Mouse (Mus musculus) cerebellum, postnatal 36 days (tissue): ENCODE data around the gene Arhgdib.
"Not testable (repeated sequence)": the region's sequence is repeated elsewhere in the genome, so short reads cannot be mapped to it uniquely, and the experiment has no call there.

Experiments used
- DNase-seq, 2 experiments: peaks; one replicate each; pipeline ENCODE4 v3.0.0; 2021 to 2022; ENCODE audit warnings: mixed read lengths in 2 of 2

Gene Arhgdib

DNA sequence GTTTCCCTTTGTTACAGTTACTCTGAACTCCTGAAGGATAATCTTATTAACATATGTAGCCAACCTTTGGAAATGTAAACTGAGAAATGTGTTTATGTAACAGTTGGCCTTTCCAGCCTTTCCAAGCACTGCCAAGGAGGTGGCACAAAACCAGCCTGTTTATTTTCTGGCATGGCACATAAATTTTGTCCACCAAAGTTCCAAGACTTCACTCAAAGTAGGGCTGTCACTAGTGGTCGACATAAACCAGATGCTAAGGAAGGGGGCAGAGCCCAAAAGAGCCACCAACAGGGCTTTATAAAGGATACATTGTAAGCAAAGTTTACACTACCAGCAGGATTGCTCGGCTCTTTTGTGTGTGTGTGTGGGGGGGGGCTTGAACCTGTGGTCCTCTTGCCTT, 23.8 kb downstream of the Arhgdib start:
- no peak for DNase-seq

DNA sequence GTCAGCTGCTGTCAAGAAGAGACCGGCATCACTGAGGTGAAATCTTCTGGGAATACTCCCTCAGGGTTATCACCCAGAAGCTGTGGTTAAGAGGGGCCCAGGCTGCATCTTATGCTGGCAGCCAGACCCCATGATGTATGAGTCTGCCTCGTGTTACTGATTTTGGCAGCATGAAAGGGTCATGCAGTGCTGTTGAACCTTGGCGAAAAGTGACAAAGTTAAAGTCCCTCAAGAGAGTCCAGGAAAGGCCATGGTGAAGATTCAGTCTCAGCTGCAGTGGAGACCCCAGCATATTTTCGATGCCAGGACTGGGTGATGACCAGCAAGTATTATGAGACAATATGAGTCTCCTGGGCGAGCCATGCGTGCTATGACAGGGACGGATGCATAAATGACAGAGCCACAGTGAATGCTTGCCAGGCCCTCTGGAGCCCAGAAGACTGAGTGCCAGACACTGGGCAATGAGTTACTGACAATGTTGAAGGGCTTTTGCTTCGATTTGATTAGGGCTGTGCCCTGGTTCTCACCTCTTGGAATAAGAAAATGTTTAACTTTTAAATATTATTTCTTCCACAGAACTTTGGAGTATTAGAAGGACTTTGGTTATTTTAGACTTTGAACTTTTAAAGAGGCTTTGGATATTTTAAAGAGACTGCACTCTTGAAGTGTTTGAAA, 25.8 kb downstream of the Arhgdib start:
- DNase-seq: no peak

DNA sequence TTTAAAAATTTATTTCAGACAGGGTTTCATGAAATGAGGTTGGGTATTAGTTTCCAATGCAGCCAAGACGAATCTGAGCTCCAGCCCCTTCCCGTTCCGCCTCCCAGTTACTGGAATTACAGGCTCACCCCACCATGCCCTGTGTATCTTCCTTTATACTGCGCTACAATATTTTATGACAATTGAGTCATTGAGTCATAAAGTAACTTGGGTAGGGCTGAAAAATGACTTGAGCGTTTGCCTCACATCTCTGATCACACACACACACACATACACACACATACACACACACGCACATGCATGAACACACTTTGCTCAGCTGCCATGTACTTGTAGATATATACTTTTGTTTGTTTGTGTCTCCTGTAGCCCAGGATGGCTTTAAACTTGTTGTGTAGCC, 27.5 kb downstream of the Arhgdib start:
- no peak for DNase-seq

DNA sequence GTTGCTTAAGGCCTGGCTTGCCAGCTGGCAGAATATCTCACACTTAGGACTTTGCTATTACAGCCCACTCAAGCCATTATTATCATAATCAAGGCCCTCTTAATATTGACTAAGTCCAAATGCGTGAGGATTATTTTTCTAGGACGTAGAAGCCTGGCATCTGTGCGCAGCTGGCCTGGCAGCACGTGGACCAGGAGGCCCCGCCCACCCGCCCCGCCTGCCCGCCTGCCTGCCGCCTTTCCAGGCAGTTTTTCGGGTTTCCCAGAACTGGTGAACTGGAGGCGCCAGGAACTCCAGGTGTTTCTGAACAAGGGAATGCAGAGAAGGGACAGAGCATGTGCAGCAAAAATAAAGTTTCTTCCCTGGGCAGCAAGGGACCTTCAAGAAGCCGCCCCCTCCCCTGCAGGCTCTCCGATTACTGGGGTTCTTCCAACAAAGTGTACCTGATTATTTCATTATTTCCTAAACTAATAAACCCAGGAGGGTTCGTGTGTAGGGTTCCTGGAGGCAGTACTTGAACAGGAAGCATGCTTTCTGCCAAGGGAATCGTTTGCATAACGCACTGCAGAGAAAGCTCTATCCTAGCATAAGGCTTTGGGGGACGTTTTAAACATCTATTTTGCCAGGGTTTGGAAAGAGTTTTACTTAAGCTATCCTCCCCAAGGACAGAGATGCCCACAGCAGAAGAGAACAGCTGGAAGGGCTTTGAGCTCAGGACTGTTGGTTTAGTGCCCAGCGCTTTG, 28.1 kb downstream of the Arhgdib start:
- DNase-seq: no peak

DNA sequence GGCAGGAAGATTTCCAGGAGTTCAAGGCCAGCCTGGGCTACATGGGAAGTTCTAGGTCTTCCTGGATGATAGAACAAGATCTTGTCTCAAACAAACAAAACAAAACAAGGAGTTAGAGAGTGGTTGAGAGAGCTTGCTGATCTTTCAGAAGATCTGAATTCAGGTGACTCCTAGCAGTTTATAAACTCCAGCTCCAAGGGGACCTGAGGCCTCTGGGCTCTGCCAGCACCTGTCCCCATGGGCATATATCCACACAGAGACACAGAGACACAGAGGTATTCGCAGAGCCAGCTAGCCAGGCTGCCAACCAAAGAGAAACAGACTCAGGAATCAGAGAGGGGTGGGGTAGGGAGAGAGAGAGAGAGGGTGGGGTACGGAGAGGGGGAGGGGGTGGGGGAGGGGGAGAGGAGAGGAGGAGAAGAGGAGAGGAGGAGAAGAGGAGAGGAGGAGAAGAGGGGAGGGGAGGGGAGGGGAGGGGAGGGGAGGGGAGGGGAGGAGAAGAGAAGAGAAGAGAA, 28.9 kb downstream of the Arhgdib start:
- DNase-seq: no peak

DNA sequence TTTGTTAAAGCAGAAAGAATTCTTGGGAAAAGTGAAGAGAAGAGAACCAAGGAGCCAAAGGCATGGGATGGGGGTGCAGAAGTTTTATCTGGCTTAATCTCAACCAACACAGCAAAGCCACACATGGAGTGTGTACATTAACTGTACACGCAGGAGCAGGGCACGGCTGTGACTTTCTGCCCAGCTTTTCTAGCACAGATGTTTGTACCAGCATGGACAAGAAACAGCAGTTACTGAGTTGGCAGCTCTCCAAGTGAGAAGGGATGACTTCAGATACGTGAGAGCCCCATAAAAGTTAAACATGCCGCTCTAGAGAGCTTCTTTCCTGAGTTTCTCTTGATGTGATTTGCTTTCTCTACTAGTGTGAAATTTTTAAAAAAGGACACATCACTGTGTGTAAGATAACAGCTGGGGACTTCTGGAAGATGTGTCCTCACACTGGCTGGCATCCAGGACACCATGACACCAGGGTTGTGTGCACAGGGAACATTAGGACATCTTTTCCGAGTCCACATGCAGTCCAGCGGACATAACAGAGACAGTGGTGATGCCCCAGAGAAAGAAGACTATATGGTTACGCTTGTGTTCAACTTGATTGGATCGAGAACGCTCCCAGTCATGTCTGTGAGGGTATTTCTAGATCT, 31.3 kb downstream of the Arhgdib start:
- DNase-seq: no peak

DNA sequence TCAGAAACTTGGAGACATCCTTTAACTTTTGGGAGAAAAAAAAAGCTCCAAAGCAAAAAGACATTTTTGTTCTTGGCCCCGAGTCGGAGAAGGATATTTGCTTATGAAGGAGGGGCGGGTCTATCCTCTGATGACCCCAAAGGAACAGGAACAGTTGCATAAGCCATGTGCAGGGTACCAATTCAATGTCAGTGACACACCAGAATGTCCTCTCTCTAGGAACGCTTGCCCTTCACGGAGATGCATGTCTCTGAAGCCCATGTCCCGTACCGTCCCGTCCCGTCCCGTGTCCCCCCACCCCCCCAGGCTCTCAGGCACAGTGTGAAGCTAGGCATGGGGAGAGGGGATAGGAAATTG, 34.8 kb downstream of the Arhgdib start:
- no peak for DNase-seq

DNA sequence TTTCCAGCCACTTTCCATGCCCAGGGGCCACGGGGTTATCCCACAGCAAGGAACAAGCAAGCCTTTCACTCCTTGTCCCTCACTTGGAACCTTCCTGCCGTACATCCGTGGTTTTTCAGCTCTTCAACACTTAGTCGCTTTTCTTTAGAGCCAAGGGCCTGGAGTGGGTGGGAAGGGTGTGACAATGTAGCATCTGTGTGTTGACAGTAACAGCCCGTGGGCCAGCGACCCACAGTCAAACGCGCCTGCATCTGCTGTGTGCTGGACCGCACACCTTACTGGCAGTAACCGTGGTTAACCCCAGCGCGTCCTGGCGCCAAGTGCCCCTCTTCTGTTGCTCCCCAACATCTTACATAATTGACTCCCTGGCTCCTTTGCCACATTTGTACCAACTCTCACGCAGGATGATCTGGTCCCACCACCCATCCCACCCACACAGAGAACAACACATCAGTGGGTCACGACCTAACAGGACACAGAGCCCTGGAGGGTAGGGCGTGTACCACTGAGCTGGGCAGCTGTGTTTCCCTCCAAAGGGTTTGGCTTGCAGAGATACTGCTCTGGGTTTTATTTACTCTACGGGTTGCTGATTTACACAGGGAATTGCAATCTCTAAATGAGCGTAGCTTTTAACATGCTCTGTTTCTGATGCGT, 35.3 kb downstream of the Arhgdib start:
- no peak for DNase-seq

DNA sequence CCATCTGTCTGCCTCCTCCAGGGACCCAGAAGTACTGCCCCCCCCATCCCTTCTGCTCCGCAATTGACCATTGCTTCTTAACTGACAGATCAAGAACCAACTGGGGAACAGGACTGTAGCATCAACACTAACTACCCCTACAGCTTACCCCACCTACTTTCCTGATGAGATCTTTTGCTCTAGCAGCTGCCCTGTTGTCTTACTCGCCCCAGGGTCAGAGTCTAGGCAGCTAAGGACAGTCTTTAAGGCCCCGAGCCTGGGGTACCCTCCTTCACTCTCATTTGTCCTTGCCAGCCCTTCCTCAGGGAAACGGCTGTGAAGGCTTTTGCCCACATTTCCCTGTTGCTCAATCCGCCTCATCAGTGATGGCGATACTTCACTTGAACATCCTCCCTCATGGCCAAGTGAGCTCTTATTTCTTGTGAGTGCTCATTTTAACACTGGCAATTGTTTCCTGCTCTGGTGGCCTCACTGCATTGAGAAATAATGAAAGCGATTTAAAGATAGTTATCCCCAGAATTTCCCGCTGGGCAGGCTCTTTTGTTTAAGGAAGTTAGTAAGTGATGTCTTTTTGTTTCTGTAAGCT, 37.7 kb downstream of the Arhgdib start:
- DNase-seq: no peak

DNA sequence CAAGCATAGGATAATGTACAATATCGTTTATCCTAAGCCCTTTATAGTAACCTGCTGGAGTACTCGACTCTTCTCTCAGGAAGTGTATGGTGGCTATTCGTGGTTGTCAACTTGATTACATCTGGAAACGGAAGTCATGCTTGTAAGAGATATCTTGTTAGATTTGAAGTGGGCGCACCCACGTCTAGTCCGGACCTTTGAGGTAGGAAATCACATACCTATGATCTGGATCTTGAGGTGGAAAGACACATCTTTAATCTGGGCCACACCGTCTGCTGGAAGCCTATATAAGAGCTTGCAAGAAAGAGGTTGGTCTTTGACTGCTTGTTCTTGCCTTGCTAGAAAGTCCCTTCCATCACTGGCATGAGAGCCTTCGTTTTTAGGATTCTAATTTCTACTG, 39.2 kb downstream of the Arhgdib start:
- no peak for DNase-seq

DNA sequence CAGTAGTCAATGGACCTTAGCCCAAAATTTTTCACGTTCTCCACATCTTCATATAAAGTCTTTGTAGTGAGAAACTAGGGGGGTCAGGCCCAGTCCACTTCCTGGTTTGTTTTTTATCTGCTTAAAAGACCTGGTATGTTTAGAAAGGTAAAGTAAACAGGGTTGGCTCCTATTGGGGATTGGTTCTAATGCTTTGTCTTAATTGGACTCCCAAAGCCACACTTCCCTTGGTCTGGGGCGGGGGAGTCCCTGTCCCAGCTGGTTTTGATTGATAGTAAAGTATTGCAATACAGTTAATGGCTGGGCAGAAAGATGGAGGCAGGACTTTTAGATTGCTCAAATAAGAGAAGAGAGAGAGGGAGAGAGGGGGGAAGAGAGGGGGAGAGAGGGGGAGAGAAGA, 40.7 kb downstream of the Arhgdib start:
- DNase-seq: no peak

DNA sequence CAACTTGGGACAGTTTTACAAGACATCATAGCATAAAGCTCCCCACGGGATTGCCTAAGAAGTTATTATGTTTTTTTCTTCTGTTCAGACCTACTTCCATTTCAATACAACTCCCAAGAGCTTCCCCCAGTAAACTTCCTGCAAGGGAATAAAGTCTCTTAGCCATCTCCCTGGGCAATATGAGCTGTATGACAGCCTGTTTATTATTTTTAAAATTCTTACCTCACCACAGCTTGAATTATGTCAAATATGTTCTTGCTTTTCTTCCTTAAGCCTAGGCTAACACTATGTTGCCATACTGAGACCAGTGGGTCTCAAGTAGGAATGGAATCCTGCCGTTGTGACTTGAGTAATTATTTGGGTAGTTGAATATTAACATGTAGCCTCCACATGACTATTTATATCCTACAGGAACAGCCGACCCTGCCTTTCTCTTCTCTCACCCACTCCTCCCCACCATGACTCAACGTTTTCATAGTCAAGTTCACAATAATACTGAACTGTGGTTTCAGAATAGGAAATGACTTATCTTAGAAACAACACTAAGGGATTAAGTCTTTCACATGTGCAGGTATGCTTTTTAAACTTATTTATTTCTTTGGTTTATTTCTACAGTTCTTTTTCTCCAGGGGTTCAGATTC, 41.2 kb downstream of the Arhgdib start:
- no peak for DNase-seq

DNA sequence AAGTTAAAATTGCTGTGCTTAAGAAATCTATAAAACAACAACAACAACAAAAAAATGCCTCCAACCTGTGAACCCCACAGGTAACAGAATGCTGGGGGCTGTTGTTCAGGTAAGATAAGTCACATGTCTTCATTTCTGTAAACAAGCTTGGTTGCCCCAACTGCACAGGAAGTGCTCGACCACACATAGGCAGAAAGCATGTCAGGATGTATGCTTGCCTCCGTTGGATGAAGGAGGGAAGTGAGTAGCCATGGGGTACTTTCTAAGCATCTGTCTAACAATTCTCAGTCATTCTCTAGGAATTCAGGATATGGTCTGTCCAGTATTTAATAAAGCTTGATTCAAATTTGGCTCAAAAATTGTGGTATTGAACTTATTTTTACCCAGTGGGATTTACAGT, 42.7 kb downstream of the Arhgdib start:
- no peak for DNase-seq

DNA sequence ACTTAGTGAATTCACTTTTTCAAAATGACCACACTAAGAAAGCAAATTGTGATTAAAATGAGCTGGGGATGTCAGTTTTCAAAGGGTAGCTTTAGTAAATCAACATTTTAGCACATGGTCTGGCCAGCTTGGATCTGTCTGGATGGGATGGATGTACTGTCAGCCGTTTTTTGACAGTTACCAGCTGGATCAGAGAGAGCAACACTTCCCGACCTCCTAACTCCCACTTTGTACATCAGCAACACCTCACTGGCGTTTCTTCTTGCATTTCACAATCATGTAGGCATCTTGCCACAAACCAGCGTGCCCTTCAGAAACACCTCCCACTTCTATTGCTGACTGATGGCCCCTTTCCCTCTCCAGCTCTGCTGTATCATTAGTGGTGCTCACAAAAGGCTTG, 43.5 kb downstream of the Arhgdib start:
- DNase-seq: no peak

DNA sequence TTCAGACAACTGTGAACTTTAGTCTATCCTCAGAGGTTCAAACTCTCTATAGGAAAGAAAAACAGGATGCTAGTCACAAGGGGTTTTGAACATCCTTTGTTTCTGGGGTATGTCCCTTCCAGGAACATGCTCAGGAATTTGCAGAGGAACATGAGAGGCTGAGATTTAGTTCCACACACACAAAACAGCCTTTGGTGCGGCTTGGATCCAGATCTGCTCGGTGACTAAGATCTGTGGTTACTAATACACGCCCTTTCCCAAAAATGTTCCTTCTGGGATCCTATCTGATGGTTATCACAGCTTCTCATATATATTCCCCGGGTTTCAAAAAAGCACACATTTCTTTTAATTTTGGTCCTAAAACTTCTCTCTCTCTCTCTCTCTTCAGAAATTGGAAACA, 43.9 kb downstream of the Arhgdib start:
- no peak for DNase-seq

DNA sequence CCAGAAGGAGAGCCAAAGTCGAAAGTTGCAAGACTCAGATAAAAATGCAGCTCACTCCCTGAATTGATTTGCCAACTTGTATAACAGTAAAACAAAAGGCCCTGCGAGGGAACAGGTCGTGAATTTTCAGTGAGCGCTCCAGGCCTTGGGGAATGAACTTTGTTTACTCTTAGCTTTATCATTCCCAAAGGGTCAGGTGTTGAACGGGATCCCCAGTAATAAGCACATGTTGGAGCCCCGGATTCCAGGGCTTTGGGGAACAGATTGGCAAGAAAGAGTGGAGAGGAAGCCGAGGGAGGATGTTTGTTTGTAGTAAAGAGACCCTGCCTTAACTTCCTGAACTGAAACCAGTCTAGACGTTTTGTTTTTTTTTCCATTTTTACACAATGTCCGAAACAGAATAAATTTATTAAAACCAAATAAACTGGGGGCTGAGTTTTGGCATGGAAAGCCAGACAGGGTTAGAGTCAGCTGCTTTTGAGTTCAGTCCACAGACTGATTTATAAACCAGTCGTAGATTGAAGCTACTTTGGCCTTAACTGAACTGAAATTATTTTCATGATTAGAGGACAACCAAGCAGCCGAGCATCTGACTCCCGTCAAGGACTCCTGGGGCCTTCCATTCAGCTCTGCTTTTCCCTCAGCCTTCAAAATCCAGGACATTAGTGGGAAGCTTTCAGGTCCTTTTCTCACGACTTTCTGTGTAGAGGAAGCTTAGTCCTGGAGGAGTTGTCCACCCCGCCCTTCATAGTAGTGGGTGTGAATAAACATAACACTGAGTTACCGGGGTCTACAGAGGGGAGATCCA, 47.0 kb downstream of the Arhgdib start:
- no peak for DNase-seq

DNA sequence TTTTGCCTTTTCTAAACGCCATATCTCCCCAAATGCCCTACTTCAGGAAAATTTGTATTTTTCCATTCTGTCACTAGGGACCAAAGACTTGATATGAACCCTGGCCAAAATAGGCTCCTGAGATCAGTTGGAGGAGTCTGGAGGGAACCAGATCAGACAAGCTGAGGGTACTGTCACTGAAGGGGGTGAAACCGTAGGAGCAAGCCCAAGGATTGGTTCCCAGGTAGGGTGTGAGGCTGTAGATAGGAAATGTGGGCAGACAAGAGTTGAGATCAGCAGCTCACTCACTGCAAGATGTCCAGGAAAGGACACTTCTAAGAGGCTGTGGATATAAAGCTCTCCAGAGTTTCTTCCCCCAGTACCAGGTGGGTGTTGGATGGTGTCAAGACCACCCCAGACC, 49.7 kb downstream of the Arhgdib start:
- DNase-seq: no peak

DNA sequence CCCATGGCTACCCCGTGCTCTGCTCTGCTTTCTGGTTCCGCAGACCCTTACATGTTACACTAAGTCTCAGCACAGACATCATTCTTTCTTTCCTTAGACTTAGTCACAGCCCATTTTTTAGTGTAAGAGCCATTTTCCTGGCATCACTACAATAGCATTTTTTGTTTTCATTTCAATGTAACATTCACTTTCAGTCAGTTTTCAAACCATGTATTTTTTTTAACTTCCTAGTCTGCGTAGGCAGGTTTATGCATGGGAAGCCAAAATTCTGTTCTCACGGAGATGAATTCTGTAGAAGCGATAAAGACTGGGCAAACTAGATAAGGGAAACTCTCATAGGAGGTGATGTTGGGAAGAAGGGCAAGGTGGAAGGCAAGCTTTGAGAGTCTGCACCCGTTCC, 52.1 kb downstream of the Arhgdib start:
- DNase-seq: no peak

DNA sequence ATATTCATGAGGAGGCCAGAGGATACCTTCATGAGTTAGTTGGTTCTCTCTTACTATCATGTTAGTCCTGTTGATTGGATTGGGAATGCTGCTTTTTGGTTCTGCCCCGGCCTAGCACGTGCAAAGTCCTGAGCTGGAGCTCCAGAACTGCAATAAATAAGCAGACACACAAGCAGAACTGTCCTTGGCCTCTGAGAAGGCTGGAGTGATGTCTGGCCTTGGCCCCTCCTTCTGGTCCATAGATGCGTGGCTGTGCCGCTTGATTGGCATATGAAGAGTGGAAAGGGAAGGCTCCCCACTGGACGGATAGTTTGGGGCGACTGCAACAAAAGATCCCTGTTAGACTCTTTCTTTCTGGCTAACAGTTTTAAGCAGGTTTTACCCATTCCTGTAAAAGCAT, 52.6 kb downstream of the Arhgdib start:
- DNase-seq: no peak

DNA sequence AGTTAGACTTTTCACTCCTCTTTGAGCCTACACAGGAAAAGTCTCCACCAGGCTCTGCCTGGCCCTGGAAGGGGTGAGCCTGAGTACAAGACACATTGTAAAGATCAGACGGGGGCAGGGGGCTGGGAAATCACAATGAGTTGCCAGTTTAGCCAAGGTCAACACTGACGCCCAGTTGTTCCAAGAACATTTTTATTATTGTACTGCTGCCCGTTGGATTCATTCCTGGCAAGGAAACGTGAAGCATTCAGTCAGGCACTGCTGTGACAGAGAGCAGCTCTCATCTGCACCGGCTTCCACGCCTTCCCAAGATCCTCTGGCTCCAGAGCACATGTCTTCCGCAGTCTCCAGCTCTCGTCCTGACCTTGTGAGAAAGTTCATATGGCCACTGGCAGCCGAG, 53.8 kb downstream of the Arhgdib start:
- DNase-seq: no peak

DNA sequence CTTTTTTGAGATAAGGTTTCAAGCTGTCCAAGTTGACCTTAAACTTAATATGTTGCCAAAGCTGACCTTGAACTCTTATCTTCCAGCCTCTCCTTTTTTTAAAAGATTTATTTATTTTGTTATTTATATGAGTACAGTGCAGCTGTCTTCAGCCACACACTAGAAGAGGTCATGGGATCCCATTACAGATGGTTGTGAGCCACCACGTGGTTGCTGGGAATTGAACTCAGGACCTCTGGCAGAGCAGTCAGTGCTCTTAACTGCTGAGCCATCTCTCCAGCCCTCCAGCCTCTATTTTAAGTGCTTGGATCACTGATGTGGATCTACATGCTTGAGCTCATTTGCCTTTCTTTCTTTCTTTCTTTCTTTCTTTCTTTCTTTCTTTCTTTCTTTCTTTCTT, 56.9 kb downstream of the Arhgdib start:
- not testable (repeated sequence) for DNase-seq

DNA sequence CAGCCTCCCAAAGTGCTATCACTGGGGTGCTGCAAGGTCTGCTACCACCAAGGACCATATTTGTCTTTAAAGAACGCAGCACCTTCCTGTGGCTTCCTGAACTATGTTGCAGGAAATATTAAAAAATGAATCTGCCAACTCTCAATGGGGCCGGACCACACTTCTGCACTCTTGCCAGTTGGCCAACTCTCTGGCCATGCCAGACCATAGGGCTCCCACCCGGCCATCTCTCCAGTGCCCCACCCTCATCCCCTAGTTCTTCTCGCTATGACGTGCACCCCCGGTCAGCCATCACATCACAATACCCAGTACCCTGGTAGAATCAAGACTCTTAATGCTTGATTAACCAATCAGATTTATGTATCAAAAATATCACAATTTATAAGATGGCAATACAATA, 57.7 kb downstream of the Arhgdib start:
- DNase-seq: no peak
